Mouse (Mus musculus): ENCODE measurements around the gene Cdk5rap3. TPM values are rescaled to one million over a fixed set of nuclear protein-coding genes. Genes with fewer than 3 reads are reported as not detected.

Gene Cdk5rap3
- polyA plus RNA-seq, 1 experiment = 41.6 TPM

DNA sequence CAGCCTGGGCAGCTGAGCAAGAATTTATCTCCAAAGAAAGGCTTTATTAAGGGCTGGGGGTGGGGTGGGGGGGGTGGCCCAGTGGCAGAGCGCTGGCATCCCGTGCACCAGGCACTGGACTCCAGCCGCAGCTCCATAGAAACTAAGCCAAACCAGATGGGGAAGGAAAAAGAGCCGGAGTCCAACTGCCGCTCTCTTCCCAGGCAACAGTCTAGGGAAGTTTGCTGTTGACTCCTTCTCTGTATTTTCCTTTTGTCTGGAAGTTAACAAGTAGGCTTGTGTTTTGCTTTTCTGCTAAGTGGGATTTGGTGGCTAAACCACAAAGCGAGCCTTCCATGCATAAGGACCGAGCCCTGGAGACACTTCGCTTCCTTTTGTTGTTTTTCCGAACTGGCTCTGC lies 30.2 kb upstream of the Cdk5rap3 start:
- no peaks in the 10 kb centered on the region for H3K27me3 ChIP-seq (replicated peaks)
- no peak overlapping the region for H3K4me3 ChIP-seq (replicated peaks)
- H3K9me3 ChIP-seq = no peaks in the 10 kb centered on the region
- H3K36me3 ChIP-seq (replicated peaks; ENCODE audit: low read length) = peaks cover 49% of the 10 kb centered on the region
- peaks cover 95% of the 10 kb centered on the region for H3K4me1 ChIP-seq
- TF ChIP-seq FLI1 (IDR thresholded peaks at IDR 0.05; ENCODE audit: low read length) (no peak), GATA1 (IDR thresholded peaks at IDR 0.05; ENCODE audit: borderline replicate concordance, low read length) (no peak)

DNA sequence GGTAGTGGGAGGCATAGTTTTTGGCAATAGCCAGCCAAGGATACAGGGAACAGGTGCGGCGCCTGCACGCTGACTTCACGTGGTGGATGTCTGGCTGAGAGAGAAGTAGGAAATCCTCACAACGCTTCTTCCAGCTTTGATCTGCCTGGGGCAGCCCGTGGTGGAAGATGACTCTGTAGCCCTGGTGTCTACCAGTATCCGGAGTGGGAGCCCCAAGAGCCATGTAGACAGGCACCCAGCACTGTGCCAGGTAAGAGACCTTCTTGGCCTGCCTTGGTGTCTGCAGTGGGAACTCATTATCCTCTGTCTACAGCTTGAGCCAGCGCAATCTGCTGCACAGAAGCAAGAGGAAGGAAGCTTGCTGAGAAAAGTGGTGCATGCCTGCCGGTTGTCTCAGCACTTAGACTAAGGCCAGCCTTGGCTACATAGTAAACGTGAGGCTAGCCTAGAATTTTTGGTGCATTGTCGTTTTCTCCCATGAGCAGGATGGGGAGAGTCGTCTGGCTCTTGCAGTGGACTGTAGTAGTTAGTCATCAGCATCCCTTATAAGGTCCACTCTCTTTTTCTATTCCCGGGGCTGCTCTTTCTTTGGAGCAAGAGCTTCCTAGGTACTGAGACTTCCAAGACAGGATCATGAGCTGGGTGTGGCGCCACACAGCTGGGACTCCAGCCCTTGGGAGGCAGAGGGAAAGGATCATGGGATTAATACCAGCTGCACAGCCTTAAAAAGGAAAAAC lies 28.7 kb upstream of the Cdk5rap3 start:
- H3K9me3 ChIP-seq = no peaks in the 10 kb centered on the region
- no peak for TF ChIP-seq FLI1 (IDR thresholded peaks at IDR 0.05; ENCODE audit: low read length)
- no peak for TF ChIP-seq GATA1 (IDR thresholded peaks at IDR 0.05; ENCODE audit: borderline replicate concordance, low read length)
- H3K4me3 ChIP-seq (replicated peaks) = peak overlapping the region; percentile 97
- H3K27me3 ChIP-seq (replicated peaks) = no peaks in the 10 kb centered on the region
- H3K36me3 ChIP-seq (replicated peaks; ENCODE audit: low read length) = peaks cover 49% of the 10 kb centered on the region
- H3K4me1 ChIP-seq = peaks cover 91% of the 10 kb centered on the region

DNA sequence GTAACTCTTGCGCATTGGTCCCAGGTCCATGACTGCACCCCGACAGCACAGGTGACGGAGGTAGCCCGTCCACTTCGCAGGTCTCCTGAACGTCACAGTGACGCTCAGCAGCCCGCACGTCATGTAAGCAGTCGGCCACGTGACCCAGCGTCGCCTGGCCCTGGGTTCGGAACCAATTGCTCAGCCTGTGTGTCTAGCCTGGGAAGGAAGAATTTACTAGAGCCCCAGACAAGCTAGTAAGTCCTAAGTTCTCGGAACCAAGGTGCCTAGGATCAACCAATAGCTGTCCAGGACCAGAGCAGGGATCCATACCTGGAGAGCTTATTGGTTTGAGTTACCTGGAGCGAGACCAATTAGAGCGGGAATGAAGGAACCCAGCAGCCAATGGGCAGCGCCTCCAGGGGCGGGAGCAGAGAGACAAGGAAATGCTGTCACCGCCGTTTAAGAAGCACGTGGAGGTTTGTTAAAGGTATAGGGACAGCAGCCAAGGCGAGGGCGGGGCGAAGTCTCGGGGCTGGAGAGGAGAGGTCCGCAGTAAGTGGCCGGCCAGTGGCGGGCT lies 27.5 kb upstream of the Cdk5rap3 start, which contains the start of gene Pnpo:
Gene Pnpo (minus strand): TSS at position 241 of the 559 bp plus-strand sequence.
- H3K4me1 ChIP-seq = peaks cover 86% of the 10 kb centered on the region
- H3K27me3 ChIP-seq (replicated peaks) = no peaks in the 10 kb centered on the region
- TF ChIP-seq GATA1 (IDR thresholded peaks at IDR 0.05; ENCODE audit: borderline replicate concordance, low read length) (no peak), FLI1 (IDR thresholded peaks at IDR 0.05; ENCODE audit: low read length) (no peak; the same call in 1 of the 2 replicates)
- H3K9me3 ChIP-seq = no peaks in the 10 kb centered on the region
- H3K36me3 ChIP-seq (replicated peaks; ENCODE audit: low read length) = peaks cover 49% of the 10 kb centered on the region
- peak within 1 kb of the TSS; percentile 97 for H3K4me3 ChIP-seq (replicated peaks)

DNA sequence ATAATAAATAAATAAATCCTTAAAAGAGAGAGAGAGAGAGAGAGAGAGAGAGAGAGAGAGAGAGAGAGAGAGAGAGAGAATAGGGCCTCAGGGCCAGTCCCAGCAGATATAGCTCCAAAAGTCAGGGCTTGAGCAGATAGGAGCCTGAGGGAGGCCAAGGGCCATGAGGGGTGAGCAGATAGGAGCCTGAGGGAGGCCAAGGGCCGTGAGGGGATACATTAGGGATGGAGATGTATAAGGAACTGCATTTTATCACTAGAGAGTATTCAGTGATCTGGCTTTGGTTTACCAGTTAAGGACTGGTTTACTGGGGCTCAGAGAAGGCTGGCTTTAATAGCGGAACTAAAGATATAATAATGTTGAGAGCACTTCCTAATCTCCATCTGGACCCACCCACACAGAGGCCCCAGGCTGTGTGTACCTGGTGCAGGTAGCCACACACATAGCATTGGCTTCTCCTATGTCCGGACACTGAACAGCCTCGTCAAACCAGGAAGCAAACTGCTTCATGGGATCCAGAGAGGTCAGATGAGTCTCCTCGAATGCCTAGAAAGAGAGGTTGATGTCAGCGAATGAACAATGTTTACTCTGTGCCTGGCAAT lies 25.8 kb upstream of the Cdk5rap3 start:
- Histone ChIP-seq H3K4me3 (replicated peaks) (no peak overlapping the region), H3K4me1 (peaks cover 80% of the 10 kb centered on the region), H3K27me3 (replicated peaks) (no peaks in the 10 kb centered on the region), H3K36me3 (replicated peaks; ENCODE audit: low read length) (peaks cover 51% of the 10 kb centered on the region), H3K9me3 (no peaks in the 10 kb centered on the region)
- TF ChIP-seq FLI1 (IDR thresholded peaks at IDR 0.05; ENCODE audit: low read length) = no peak
- TF ChIP-seq GATA1 (IDR thresholded peaks at IDR 0.05; ENCODE audit: borderline replicate concordance, low read length) = no peak

DNA sequence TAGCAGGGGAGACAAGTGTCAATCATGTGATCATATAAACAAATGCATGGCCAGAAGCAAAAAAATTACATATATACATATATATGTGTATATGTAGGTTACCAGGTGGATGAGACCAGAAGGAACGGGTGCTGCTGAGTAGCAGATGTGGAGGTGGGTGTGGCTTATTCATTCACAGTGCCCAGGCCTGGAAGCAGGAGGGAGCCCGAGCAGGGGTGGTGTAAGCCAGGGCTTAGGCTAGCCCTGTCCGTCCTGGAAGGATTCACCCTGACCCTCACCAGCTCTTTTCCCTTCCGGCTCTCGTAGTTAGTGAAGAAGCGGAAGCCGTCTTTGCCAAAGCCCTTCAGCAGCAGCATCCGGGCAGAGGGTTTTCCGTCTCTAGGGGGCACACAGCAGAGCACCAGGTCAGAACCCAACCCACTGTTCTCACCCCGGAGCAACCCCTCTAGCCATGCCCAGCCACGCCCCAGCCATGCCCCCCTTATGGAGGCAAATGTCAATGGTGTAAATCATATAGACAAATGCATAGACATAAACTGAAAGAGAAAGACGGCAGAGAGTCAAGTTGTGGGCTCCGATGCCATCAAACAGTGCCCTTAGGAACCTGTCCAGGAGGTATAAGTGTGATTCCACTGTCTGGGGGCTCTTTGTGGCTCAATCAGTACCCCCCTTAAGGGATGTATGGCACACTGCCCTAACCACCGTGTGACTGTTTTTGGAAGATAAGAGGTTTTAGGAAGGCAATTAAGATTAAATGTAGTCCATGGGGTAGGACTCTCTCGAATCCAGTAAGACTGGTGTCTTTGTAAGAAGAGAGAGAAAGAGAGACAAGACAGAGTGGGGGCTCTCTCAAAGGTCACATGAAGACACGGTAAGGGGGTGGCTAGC lies 24.5 kb upstream of the Cdk5rap3 start:
- Histone ChIP-seq H3K4me3 (replicated peaks) (no peak overlapping the region), H3K27me3 (replicated peaks) (no peaks in the 10 kb centered on the region), H3K4me1 (peaks cover 83% of the 10 kb centered on the region), H3K9me3 (no peaks in the 10 kb centered on the region), H3K36me3 (replicated peaks; ENCODE audit: low read length) (peaks cover 46% of the 10 kb centered on the region)
- no peak for TF ChIP-seq GATA1 (IDR thresholded peaks at IDR 0.05; ENCODE audit: borderline replicate concordance, low read length)
- no peak for TF ChIP-seq FLI1 (IDR thresholded peaks at IDR 0.05; ENCODE audit: low read length)

DNA sequence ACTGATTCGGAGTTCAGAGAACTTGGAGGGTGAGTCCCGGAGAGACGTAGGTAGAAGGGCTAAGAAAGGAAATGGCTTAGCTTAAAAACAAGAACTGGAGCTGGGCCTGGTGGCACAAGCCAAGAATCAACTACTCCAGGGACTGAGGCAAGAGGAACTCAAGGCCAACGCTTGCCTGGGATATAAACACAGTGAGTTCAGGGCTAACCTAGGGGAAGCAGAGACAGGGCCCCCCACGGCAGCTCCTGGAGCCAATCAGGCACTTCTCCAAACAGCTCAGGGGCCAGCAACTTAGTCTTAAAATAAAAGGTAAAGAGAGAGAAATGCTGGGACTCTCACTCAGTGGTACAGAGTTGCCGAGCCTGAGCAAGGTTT lies 22.1 kb upstream of the Cdk5rap3 start:
- TF ChIP-seq FLI1 (IDR thresholded peaks at IDR 0.05; ENCODE audit: low read length) (no peak), GATA1 (IDR thresholded peaks at IDR 0.05; ENCODE audit: borderline replicate concordance, low read length) (no peak)
- Histone ChIP-seq H3K9me3 (no peaks in the 10 kb centered on the region), H3K4me3 (replicated peaks) (no peak overlapping the region), H3K4me1 (peaks cover 83% of the 10 kb centered on the region), H3K36me3 (replicated peaks; ENCODE audit: low read length) (peaks cover 46% of the 10 kb centered on the region), H3K27me3 (replicated peaks) (no peaks in the 10 kb centered on the region)

DNA sequence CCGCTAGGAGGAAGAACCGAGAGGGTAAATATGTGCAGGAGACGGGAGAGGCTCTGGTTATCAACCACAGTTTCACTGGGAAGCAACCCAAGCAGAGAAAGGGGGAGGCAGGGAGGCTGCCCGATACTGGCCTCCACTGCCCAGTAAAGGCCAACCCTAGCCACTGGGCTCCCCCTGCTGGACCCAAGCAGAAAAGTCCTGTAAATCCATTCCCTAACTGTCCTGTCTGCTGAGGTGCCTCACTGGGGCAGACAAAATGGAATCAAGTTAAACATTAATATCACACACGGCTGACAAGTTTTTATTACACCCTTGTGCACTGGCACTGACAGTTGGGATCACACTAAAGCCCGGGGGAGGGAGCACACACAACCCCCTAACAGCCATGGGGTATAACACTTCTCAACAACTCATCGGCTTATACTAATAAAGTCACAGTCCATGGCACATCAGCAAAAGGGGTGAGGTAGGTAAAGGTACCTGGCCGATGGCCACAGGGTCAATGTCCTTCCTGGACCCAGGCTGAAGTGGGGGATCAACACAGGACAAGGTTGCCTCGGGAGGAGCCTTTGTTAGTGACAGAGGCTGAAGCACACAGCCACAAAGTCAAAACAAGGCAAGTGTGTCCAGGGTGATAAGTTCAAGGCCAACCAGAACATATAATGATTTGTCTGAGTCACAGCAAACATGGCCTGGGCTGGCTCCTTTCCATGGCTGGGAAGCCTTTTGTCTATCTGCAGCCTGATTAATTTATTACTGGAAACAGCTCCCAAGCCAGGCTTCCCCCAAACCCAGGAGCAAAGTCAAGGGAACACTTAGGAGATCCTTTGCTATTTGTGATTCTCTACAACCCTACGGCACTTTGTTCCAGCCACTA lies 21.5 kb upstream of the Cdk5rap3 start:
- TF ChIP-seq GATA1 (IDR thresholded peaks at IDR 0.05; ENCODE audit: borderline replicate concordance, low read length) = no peak
- no peak for TF ChIP-seq FLI1 (IDR thresholded peaks at IDR 0.05; ENCODE audit: low read length)
- Histone ChIP-seq H3K9me3 (no peaks in the 10 kb centered on the region), H3K4me1 (peaks cover 82% of the 10 kb centered on the region), H3K27me3 (replicated peaks) (no peaks in the 10 kb centered on the region), H3K4me3 (replicated peaks) (peak overlapping the region; percentile 3), H3K36me3 (replicated peaks; ENCODE audit: low read length) (peaks cover 46% of the 10 kb centered on the region)

DNA sequence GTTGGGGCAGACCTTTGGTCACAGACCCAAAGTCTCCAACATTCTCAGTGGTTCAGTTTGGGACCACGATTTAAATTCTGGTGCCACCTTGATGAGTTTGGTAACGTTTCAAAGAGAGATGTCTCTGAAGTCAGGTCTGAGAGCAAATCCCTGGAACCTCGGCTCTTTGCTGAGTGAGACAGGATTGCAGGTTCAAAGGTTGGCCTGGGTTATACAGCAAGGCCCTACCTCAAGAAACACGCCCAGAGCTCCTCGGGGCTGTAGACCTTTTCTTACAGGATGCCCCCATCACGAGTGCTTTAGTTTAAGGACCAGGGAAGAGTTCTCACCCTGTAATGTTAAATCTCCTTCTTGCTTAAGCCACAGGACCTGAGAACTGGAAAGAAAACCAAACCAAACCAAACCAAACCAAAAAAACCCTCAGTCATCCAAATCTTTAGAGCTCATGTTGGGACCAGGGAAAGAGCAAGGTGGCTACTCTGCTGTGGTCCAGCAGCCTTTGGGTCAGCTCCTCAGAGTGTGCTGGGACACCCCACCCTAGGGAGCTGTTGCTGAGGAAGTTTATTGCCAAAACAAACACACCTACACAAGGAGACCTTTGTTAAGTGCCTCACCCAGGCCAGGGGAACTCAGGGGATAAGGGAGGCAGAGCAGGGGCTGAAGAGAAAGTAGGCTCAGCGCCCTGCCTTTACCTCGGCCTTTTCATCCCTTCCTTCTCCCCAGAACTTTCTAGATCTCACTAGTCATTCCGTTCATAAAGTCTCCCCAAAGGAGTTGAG lies 19.8 kb upstream of the Cdk5rap3 start:
- TF ChIP-seq GATA1 (IDR thresholded peaks at IDR 0.05; ENCODE audit: borderline replicate concordance, low read length) (no peak), FLI1 (IDR thresholded peaks at IDR 0.05; ENCODE audit: low read length) (no peak)
- H3K4me3 ChIP-seq (replicated peaks) = no peak overlapping the region
- H3K36me3 ChIP-seq (replicated peaks; ENCODE audit: low read length) = peaks cover 35% of the 10 kb centered on the region
- H3K27me3 ChIP-seq (replicated peaks) = peaks cover 8% of the 10 kb centered on the region
- H3K4me1 ChIP-seq = peaks cover 73% of the 10 kb centered on the region
- H3K9me3 ChIP-seq = no peaks in the 10 kb centered on the region

All from megakaryocyte, embryonic 14.5 days (primary cell).